Mouse (Mus musculus): ENCODE measurements around the gene Zfp869.

GRCm38 (mm10) chr8:69661294-69661693, 49.2 kb downstream of the Zfp869 start:
- TF ChIP-seq CTCF (conservative IDR thresholded peaks at IDR 0.05 in 1 of 2, IDR thresholded peaks at IDR 0.05 in 1 of 2; ENCODE audit: low read depth in 2 of 2, low read length in 2 of 2) (no peak), RCOR1 (conservative IDR thresholded peaks at IDR 0.05; ENCODE audit: low read depth, low read length) (no peak), MAFK (IDR thresholded peaks at IDR 0.05; ENCODE audit: insufficient replicate concordance, low read length) (no peak), EP300 (IDR thresholded peaks at IDR 0.05; ENCODE audit: low read length) (no peak), POLR2A (IDR thresholded peaks at IDR 0.05; ENCODE audit: low read depth, low read length) (no peak), E2F4 (IDR thresholded peaks at IDR 0.05; ENCODE audit: insufficient replicate concordance, low read depth, low read length) (no peak), TBP (conservative IDR thresholded peaks at IDR 0.05; ENCODE audit: low read depth, low read length) (no peak), UBTF (IDR thresholded peaks at IDR 0.05; ENCODE audit: low read depth, low read length) (no peak)
